Mouse (Mus musculus) MN1 (cell line): ENCODE data around the gene Zzef1.
"Not testable (repeated sequence)": the region's sequence is repeated elsewhere in the genome, so short reads cannot be mapped to it uniquely, and the experiment has no call there.

ENCODE experiments used
- DNase-seq: peaks from one replicate; pipeline ENCODE4 v3.0.0-alpha.2; 2016; ENCODE audit warnings: low spot score

The Zzef1 gene

DNA sequence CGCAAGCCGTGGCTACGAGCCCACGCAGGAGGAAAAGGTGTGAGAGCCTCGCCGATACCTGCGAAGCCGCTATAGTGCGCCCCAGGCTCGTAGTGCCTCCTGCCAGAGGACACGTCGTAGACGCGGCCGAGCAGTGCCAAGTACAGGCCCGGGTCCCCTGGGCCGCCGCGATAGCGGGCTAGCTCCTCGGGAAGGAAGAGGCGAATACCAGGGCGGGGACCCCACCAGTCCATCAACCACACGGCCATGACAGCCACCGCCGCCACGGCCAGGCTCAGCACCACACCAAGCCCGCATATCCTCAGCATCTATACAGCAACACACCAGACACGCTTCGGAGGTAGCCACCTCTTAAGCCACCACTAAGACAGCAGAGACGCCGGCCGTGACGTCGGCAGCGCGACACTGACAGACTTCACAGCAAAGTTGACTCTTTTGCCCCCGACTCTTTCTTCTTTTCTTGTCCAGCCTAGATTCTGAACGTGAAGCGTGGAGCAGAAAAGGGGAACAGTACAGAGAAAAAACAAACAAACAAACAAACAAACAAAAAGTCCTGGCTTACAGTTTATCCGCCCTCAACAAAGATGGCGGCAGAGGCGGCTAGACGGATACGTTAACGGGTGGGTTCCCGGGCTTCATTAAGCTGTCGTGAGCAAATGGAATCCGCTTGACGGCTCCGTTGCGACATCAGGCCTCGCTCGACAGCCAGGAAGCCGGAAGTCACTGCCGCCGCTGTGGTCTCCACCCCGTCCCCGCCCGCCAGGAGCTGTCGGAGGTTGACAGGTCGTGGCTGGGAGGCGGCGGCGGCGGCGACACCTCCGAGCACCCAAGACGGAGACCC is at the start of gene Zzef1, which contains the start of gene Cyb5d2:
Gene Zzef1 (plus strand): TSS at position 772 of the 841 bp plus-strand sequence.
Gene Cyb5d2 (minus strand): TSS at position 688 of the 841 bp plus-strand sequence.
- DNase-seq = peak; percentile 96

DNA sequence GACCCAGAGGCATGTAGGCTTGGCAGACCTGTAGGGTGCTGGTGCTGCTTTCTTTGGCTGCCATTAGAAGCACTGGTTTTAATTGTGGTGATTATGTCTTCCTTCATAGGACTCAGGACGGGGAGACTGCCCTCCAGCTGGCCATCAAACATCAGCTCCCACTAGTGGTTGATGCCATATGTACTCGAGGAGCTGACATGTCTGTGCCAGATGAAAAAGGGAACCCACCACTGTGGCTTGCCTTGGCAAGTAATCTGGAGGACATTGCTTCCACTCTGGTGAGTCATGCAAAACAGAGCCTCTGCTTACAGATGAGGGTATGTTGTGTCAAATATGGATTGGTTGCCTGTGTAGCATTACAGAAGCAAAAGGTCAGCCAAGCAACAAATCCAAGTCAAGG is 44.1 kb upstream of the Zzef1 start:
- DNase-seq = peak; percentile 34

- DNase-seq = no peak
Measured at GRCm38 (mm10) chr11:72758316-72758715, 37.7 kb upstream of the Zzef1 start.

DNA sequence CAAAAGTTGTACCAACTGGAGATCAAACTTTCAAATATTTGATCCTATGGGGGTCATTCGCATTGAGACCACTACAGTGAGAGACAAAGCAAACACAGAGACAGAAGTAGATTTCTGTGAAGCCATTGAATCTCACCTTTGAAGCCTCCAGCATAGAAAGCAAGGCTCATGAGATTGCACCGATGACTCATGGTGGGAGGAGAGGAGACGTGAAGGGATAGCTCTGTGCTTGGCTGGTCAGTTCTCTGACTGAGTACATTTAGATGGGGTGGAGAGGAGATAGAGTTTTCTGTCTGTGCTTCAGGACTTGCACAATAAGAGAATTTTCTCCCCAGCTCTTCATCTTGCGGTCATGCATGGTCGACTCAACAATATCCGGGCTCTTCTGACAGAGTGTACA is 36.4 kb upstream of the Zzef1 start:
- DNase-seq = peak; percentile 12

- DNase-seq = no peak
Measured at GRCm38 (mm10) chr11:72760781-72761180, 35.2 kb upstream of the Zzef1 start.

DNA sequence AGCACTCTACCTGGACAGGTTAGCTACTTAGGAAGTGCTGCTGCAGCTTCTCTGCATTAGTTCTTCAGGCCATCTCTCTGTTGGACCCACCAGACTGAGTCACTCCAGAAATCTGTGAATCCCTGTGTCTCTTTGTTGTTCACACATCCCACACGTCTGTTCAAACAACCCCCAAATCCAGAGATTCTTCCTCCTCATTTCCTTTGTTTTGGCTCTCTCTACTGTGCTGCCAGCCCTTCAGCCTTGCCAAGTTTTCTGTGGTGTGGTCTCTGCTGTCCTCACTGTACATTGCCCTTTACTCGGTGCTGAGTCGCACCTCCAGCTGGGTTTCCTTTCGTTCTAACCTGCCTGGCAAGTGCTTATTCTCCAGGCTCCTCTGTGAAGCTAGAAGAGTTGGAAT is 31.8 kb upstream of the Zzef1 start:
- no peak for DNase-seq

DNA sequence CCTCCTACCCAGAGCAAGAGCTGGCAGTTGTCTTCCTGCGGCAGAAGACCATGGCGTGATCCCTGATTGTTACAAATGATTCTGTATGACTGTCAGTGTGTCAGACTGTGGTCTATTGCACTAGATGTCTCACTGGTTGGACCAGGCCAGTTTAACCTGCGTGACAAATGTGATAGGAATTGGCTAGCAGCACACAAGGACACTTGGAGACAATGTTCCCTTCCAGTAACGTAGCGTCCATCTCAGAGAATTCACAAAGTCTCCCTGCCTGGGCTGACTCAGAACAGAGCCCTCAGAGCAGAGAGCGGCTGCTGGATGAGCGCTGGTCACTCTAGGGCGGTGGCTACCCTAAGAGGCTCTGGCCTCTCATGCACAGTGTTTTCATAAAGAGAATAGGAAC is 28.3 kb upstream of the Zzef1 start:
- DNase-seq = no peak

DNA sequence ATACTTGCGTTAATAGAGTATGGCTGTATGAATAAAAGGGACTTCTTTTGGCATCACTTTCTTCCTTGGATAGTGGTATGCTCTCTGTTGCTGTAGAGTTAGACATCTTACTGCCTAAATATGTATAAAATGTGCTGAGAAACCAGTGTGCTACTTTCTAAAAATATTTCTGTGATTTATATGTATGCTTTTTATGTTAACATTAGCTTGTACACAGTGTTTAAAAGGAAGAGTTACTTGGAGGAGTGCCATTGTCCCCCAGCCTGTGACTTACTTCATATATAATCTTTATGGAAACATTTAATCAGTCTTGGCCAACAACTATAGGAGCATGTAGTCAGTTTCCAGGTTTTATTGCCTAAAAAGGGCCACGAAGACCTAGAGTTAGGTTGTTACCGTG is 27.0 kb upstream of the Zzef1 start:
- DNase-seq = no peak

GRCm38 (mm10) chr11:72770324-72770723 is 25.7 kb upstream of the Zzef1 start:
- DNase-seq = no peak

- DNase-seq = no peak
Measured at GRCm38 (mm10) chr11:72770816-72771215, 25.2 kb upstream of the Zzef1 start.

DNA sequence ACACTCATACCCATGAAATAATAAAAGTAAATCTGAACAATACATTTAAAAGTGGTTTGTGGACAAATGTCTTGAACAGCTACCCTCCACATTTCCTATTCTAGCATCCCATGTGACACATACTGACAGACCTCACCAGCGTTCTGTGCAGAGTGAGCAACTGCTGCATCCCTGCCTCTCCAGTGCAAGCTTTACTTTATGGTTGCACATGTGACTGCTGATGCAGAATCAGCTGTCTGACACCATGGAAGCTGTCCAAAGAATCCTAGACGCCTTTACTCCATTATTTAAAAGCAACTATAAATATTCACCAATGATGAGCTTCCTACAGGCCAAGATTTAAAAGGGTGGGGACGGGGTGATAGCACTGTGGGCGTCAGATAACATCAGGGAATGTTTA is 24.6 kb upstream of the Zzef1 start:
- peak; percentile 19 for DNase-seq

DNA sequence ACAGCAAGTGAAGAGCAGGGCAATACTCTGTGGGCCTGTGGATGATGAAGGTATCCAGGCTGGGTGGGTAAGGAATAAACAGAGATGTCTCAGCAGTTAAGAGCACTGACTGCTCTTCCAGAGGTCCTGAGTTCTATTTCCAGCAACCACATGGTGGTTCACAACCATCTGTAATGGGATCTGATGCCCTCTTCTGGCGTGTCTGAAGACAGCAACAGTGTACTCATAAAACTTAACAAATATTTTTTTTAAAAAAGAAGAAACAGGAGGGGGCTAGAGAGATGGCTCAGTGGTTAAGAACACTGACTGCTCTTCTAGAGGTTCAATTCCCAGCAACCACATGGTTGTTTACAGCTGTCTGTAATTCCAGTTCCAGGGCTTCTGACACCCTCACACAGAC is 23.4 kb upstream of the Zzef1 start:
- not testable (repeated sequence) for DNase-seq

DNA sequence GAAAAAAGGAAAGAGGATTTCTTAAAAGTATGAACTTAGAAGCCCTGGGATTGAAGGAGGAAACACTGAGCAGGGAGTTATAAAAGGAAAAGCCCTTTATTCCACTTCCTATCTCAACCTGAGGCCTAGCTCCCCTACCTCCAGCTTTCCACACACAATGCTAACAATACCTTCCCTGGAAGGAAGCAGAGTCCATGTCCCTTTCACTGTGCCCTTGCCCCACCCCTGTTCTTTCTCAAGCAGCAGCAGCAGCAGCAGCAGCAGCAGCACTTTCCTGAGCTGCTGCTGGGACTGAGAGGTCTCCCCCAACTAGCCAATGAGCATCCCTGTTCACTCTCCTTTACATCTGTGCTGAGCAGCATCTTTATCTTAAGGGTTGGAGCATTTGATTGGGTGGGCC is 17.1 kb upstream of the Zzef1 start:
- DNase-seq = no peak

- no peak for DNase-seq
Measured at GRCm38 (mm10) chr11:72782103-72782502, 13.9 kb upstream of the Zzef1 start.

GRCm38 (mm10) chr11:72782503-72782902 is 13.5 kb upstream of the Zzef1 start:
- DNase-seq = no peak

GRCm38 (mm10) chr11:72792033-72792432 is 4.0 kb upstream of the Zzef1 start:
- DNase-seq = no peak

DNA sequence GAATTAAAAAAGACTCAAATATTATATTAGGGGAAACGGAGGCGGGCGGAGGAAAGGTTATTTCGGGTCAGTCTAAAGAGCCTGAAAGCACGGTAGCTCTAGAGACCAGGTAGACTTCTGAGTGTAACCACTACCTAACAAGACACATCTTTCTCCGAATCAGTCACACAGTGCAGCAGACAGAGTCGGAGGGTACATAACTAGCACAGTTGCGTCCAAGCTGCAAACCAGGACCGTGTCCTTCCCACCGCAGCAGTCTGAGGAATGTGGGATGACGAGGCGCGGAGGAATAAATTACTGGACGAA is 924 bp upstream of the Zzef1 start:
- DNase-seq = no peak

DNA sequence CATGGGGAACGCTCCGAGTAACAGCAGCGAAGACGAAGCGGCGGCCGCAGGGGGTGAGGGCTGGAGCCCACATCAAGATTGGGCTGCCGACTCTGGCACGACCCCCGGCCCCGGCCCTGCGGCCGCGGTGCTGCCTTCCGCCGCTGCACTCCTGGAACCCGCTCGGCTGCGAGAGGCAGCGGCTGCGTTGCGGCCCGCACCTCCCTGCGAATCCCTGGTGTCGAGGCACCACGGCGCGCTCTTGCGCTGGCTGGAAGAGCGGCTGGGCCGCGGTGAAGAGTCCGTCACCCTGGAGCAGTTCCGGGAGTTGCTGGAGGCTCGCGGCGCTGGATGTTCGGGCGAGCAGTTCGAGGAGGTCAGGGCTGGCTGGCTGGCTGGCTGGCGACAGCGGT is 266 bp downstream of the Zzef1 start:
- peak; percentile 34 for DNase-seq

DNA sequence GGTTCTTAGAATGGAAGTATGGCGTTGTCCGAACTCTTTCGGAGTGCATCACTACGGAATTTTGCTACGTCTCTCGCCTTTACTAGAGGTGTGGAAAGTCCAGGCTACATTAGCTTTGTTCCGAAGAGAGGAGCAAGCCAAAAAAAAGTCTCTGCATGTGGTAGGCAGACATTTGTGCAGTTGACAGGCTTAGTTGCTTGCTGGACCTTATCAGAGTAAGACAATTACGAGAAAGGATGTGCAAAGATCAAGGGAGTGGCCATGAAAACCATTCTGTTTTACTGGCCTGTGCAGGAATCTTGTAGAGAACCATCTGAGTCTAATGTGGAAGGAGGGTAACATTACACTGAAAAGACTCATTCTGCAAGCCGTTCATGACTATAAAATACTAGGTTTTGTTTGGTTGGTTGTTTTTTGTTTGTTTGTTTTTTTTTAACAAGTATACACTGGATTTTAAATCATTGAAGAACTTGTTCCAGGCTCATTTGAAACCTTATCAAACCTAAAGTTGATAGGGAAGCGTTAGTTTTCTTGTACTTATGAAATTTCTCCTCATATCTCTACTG is 830 bp downstream of the Zzef1 start:
- no peak for DNase-seq

GRCm38 (mm10) chr11:72798112-72798511 is 2.1 kb downstream of the Zzef1 start:
- DNase-seq = no peak

DNA sequence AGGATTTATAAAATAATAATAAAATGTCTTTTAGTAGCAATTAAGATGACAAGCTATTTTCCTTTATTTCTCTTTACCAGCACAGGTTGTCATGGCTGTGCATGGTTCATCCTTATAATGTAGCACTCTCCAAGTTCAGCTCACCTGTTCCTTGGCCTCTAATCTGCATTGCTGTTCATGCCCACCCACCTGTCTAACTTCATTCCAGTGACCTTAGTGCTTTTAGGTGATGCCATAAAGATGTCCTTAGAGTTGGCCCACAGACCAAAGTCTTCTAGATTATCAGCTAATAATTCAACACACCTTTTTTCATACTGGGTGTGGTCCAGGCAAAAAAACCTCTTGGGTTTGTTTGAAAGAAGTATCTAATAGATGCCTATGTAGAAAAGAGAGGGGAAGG is 5.2 kb downstream of the Zzef1 start:
- DNase-seq = no peak

- DNase-seq = no peak
Measured at GRCm38 (mm10) chr11:72803038-72803437, 7.0 kb downstream of the Zzef1 start.

DNA sequence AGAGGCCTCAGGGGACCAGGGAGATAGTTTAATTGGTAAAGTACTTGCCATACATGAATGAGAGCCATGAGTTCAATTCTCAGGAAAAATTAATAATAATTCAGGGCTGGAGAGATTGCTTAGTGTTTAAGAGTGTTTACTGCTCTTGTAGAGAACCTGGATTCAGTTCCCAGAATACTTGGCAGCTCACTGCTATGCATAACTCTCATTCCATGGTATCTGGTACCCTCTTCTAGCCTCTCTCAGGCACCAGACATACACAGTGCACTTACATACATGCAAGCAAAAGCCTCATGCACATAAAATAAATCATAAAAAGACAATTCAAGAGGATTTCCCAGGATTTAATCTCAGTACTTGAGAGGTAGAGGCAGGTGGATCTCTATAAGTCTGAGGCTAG is 8.6 kb downstream of the Zzef1 start:
- no peak for DNase-seq

DNA sequence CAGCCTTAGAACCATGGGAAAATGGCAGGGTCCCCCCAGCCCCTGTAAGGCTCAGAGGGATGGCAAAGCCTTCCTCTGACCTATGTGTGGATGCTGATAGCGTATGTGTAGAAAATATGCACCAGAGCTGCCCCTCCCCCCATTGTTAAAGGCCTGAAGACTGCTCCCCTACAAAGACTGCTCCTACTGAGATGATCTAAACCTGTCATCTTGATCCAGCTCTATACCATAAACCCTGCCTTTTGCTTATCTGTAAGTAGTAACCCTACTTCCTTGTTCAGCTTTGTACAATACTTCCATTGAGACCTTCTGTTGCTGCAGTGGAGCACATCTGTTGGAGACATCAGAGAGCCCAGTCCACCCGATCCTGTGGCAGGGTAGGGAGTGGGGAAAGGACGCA is 9.2 kb downstream of the Zzef1 start:
- DNase-seq = no peak
